Mouse (Mus musculus) kidney, adult 2 months (tissue): Measurements from ENCODE around the gene Hba-a2. TPM values are rescaled to one million over a fixed set of nuclear protein-coding genes. Genes with fewer than 3 reads are reported as not detected.
"Not testable (repeated sequence)": the region's sequence is repeated elsewhere in the genome, so short reads cannot be mapped to it uniquely, and the experiment has no call there.

ENCODE experiments used
- DNase-seq: peaks from one replicate; pipeline ENCODE4 v3.0.0; 2021
- H3K27ac ChIP-seq: fragments of 200-500 bp; 2 replicates; pipeline ENCODE4 v1.5.1; 2012; ENCODE audit warnings: low read depth, low read length, control low read depth, inconsistent platforms; ENCODE audit not compliant: insufficient read depth
- H3K27me3 ChIP-seq: fragments of 200-500 bp; replicated peaks from 2 replicates; pipeline ENCODE4 v1.6.1; 2012; ENCODE audit warnings: mild to moderate bottlenecking, moderate library complexity, low read length, inconsistent platforms; ENCODE audit not compliant: control insufficient read depth, insufficient read depth
- H3K36me3 ChIP-seq: fragments of 200-500 bp; 2 replicates; pipeline ENCODE4 v1.6.1; 2012; ENCODE audit warnings: mild to moderate bottlenecking, moderate library complexity, low read length, inconsistent platforms; ENCODE audit not compliant: control insufficient read depth, insufficient read depth
- H3K4me1 ChIP-seq: fragments of 200-500 bp; 2 replicates; pipeline ENCODE4 v1.6.1; 2011; ENCODE audit warnings: low read length; ENCODE audit not compliant: control insufficient read depth, insufficient read depth
- H3K4me3 ChIP-seq: fragments of 200-500 bp; 2 replicates; pipeline ENCODE4 v1.5.1; 2011; ENCODE audit warnings: mild to moderate bottlenecking, low read depth, low read length, control low read depth; ENCODE audit not compliant: insufficient read depth
- CTCF ChIP-seq: fragments of 200-500 bp; conservative IDR thresholded peaks from 2 replicates; pipeline ENCODE4 v1.5.1; 2011; ENCODE audit warnings: low read depth, mild to moderate bottlenecking, control low read depth, low read length, moderate library complexity, mixed read lengths; ENCODE audit not compliant: insufficient read depth, insufficient read length
- POLR2A ChIP-seq: fragments of 200-500 bp; IDR thresholded peaks from one replicate; pipeline ENCODE4 v1.6.1; 2011; ENCODE audit warnings: low read depth, low read length, control low read depth
- WGBS: fragments of 180-500 bp; shearing (Covaris S2); methylation state at CpG from one replicate; pipeline ENCODE4 v1.1.7; 2018; 5-methylcytosine and 5-hydroxymethylcytosine counted together
- polyA plus RNA-seq: library from polyadenylated mRNA; depleted of rRNA; stranded (reverse); fragments of >200 nt; gene quantifications from 2 replicates; pipeline ENCODE4 v1.2.3, GENCODE M21; 2012

The Hba-a2 gene
- polyA plus RNA-seq, 1 experiment = 5,122 TPM

GRCm38 (mm10) chr11:32271178-32271577, 25.1 kb upstream of the Hba-a2 start:
- Histone ChIP-seq H3K27ac (no peak overlapping the region), H3K4me3 (no peak overlapping the region), H3K4me1 (peaks cover 2% of the 10 kb centered on the region; the same call in 1 of the 2 replicates)

GRCm38 (mm10) chr11:32276347-32276746, 19.9 kb upstream of the Hba-a2 start, which contains the start of gene Hba-x:
TSS of gene Hba-x (plus strand) at chr11:32276400.
- H3K27me3 ChIP-seq = no peaks in the 10 kb centered on the region
- WGBS = 86% methylated on average over 3 of the region's 3 CpGs
- H3K27ac ChIP-seq = no peak within 1 kb of the TSS
- no peaks in the 10 kb centered on the region for H3K36me3 ChIP-seq
- H3K4me1 ChIP-seq = no peaks in the 10 kb centered on the region
- no peak within 1 kb of the TSS for H3K4me3 ChIP-seq
- no peak for DNase-seq
- TF ChIP-seq POLR2A (no peak), CTCF (no peak)

More at GRCm38 (mm10) chr11:32271178-32271577, 25.1 kb upstream of the Hba-a2 start:
- Histone ChIP-seq H3K36me3 (no peaks in the 10 kb centered on the region), H3K27me3 (no peaks in the 10 kb centered on the region)
- no peak for DNase-seq
- TF ChIP-seq CTCF (no peak), POLR2A (no peak)
- WGBS = 46% methylated on average over 4 of the region's 4 CpGs

GRCm38 (mm10) chr11:32277736-32278457, 18.4 kb upstream of the Hba-a2 start:
- Histone ChIP-seq H3K4me1 (no peaks in the 10 kb centered on the region), H3K36me3 (no peaks in the 10 kb centered on the region), H3K4me3 (no peak overlapping the region), H3K27me3 (no peaks in the 10 kb centered on the region), H3K27ac (no peak overlapping the region)
- DNase-seq = no peak
- no peak for TF ChIP-seq POLR2A
- no peak for TF ChIP-seq CTCF
- WGBS = 74% methylated on average over 21 of the region's 21 CpGs

- TF ChIP-seq CTCF = no peak
- no peak for TF ChIP-seq POLR2A
- Histone ChIP-seq H3K36me3 (no peaks in the 10 kb centered on the region), H3K4me1 (no peaks in the 10 kb centered on the region), H3K27me3 (no peaks in the 10 kb centered on the region), H3K27ac (no peak overlapping the region), H3K4me3 (no peak overlapping the region)
- WGBS = 81% methylated on average over 12 of the region's 12 CpGs
- no peak for DNase-seq
These were observed 17.8 kb upstream of the Hba-a2 start for GRCm38 (mm10) chr11:32278458-32278957.

GRCm38 (mm10) chr11:32280646-32281045, 15.6 kb upstream of the Hba-a2 start:
- Histone ChIP-seq H3K36me3 (no peaks in the 10 kb centered on the region), H3K4me1 (no peaks in the 10 kb centered on the region), H3K27me3 (no peaks in the 10 kb centered on the region), H3K27ac (no peak overlapping the region), H3K4me3 (no peak overlapping the region)
- DNase-seq = no peak
- TF ChIP-seq POLR2A = no peak
- TF ChIP-seq CTCF = no peak
- 38% methylated on average over 2 of the region's 2 CpGs for WGBS

GRCm38 (mm10) chr11:32281416-32282144, 14.7 kb upstream of the Hba-a2 start:
- no peaks in the 10 kb centered on the region for H3K27me3 ChIP-seq
- no peak overlapping the region for H3K4me3 ChIP-seq
- H3K4me1 ChIP-seq = no peaks in the 10 kb centered on the region
- 83% methylated on average over 1 of the region's 1 CpGs for WGBS
- no peak for DNase-seq
- TF ChIP-seq CTCF (no peak), POLR2A (no peak)
- no peaks in the 10 kb centered on the region for H3K36me3 ChIP-seq
- no peak overlapping the region for H3K27ac ChIP-seq

- H3K4me1 ChIP-seq, H3K27ac ChIP-seq, H3K36me3 ChIP-seq, H3K4me3 ChIP-seq, H3K27me3 ChIP-seq, DNase-seq: not testable (repeated sequence)
- WGBS = 69% methylated on average over 1 of the region's 5 CpGs
These were observed 13.1 kb upstream of the Hba-a2 start, which contains the start of gene Hba-a1 for GRCm38 (mm10) chr11:32283091-32283777. TSS of gene Hba-a1 (plus strand) at chr11:32283511.

GRCm38 (mm10) chr11:32284582-32284981, 11.7 kb upstream of the Hba-a2 start:
- not testable (repeated sequence) for H3K27ac ChIP-seq, H3K27me3 ChIP-seq, DNase-seq, H3K4me1 ChIP-seq, H3K36me3 ChIP-seq, H3K4me3 ChIP-seq
- WGBS = 65% methylated on average over 2 of the region's 2 CpGs
